Mouse (Mus musculus) kidney, embryonic 15.5 days (tissue): ENCODE measurements around the gene Fshr. TPM values are rescaled to one million over a fixed set of nuclear protein-coding genes. Genes with fewer than 3 reads are reported as not detected.

Experiments used
- ATAC-seq: fragments of 200-750 bp; cut with Nextera tagmentation; replicated peaks from 2 replicates; pipeline ENCODE4 v1.8.0; 2017; ENCODE audit warnings: moderate TSS enrichment; ENCODE audit not compliant: low FRiP score
- H3K27ac ChIP-seq: fragments of 300-500 bp; sonication (generic); 2 replicates; pipeline ENCODE4 v1.5.1; 2015; ENCODE audit warnings: mild to moderate bottlenecking, inconsistent platforms
- H3K27me3 ChIP-seq: fragments of 300-500 bp; sonication (generic); 2 replicates; pipeline ENCODE4 v1.6.1; 2015; ENCODE audit warnings: inconsistent platforms
- H3K36me3 ChIP-seq: fragments of 300-500 bp; sonication (generic); 2 replicates; pipeline ENCODE4 v1.6.1; 2015; ENCODE audit warnings: inconsistent platforms
- H3K4me1 ChIP-seq: fragments of 300-500 bp; sonication (generic); 2 replicates; pipeline ENCODE4 v1.6.1; 2015; ENCODE audit warnings: inconsistent platforms
- H3K4me2 ChIP-seq: fragments of 300-500 bp; sonication (generic); 2 replicates; pipeline ENCODE4 v1.6.1; 2015; ENCODE audit warnings: moderate library complexity, mild to moderate bottlenecking, inconsistent platforms
- H3K4me3 ChIP-seq: fragments of 300-500 bp; sonication (generic); replicated peaks from 2 replicates; pipeline ENCODE4 v1.5.1; 2015; ENCODE audit warnings: mild to moderate bottlenecking, inconsistent platforms
- H3K9ac ChIP-seq: fragments of 300-500 bp; sonication (generic); 2 replicates; pipeline ENCODE4 v1.6.1; 2015; ENCODE audit warnings: mild to moderate bottlenecking, inconsistent platforms
- H3K9me3 ChIP-seq: fragments of 300-500 bp; sonication (generic); replicated peaks from 2 replicates; pipeline ENCODE4 v1.6.1; 2016; ENCODE audit warnings: inconsistent platforms
- WGBS: fragments of 180-500 bp; shearing (Covaris S2); methylation state at CpG from one replicate; pipeline ENCODE4 v1.1.7; 2015; ENCODE audit warnings: mixed read lengths; 5-methylcytosine and 5-hydroxymethylcytosine counted together
- polyA plus RNA-seq: library from polyadenylated mRNA; unstranded; fragments of >200 nt; fragmentation: Nextera tagmentation; extraction: Ambion mirVana; gene quantifications from 2 replicates; pipeline ENCODE4 v1.2.1, GENCODE M21; 2015

The Fshr gene
- polyA plus RNA-seq, 1 experiment from 2014 or later: not detected

DNA sequence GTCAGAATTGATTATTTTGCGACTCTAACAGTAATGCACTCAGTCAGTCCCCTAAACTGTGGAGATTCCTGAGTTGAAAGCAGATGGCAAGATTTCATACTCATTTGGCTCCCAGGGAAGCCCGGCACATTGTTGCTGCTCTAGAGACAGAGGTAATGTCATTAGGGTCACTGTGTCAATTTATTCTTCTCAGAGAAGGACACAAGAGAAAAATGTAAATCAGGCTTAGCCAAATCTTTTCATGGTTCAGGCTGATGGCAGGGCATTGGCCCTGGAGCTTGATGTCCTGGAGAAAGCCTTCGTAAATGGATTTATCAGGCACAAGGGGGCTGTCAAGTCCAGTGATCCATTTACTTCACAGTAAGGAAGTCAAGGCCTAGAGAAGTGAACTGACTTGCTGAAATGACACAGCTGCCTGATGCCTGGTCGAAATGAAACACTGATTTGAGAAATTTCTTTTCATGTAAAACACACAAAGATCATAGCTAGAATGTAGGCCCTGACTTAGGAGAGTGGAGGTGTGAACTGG lies 262.3 kb downstream of the Fshr start:
- H3K4me2 ChIP-seq: no peak overlapping the region
- H3K27ac ChIP-seq: no peak overlapping the region
- no peaks in the 10 kb centered on the region for H3K9me3 ChIP-seq
- H3K27me3 ChIP-seq: no peaks in the 10 kb centered on the region
- H3K9ac ChIP-seq: no peak overlapping the region
- no peak overlapping the region for H3K4me3 ChIP-seq
- WGBS: 29% methylated on average over 4 of the region's 4 CpGs
- 0 out of 2 replicates have a peak, but pooled peaks cover 6% of the 10 kb centered on the region for H3K4me1 ChIP-seq
- ATAC-seq: no peak
- no peaks in the 10 kb centered on the region for H3K36me3 ChIP-seq

DNA sequence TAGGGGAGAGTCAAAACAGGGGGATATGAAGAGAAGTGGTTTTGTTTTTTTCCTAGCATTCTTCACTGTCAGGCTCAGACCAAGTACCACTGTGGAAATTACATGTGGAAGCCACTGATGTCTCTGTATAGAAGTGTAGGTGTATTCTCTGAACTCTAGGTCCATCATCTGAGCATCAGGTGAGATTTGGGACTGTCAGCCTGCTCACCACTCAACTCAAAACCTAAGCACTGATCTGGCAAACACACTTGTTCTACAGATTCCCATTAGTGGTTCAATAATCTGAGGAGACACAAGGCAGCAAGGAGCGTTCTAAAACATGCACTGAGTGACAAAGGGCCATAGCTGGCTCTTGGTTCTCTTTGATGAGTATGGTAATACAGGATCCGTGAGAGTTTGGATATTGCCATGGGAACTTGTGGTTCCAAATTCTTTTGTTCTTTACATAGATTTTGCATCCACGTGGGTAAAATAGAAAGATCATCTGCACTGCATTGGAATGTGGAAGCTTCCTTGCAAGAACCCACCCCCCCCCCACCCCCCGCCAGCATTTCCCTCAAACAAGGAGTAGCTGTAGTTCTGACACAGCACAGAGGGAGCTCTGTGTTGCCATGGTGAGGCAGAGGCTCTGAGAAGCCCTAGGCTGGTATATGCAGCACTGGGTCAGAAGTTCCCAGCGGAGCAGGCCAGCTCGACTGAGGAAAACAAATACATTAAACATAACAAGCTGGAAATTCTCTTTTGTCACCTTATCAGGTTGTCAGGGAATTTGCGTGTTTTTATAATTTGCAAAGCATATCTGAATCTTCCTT lies 262.9 kb downstream of the Fshr start:
- Histone ChIP-seq H3K27me3 (no peaks in the 10 kb centered on the region), H3K9ac (no peak overlapping the region), H3K9me3 (no peaks in the 10 kb centered on the region), H3K27ac (no peak overlapping the region), H3K36me3 (no peaks in the 10 kb centered on the region), H3K4me1 (0 out of 2 replicates have a peak, but pooled peaks cover 6% of the 10 kb centered on the region), H3K4me3 (no peak overlapping the region), H3K4me2 (no peak overlapping the region)
- 0 out of 2 replicates have a peak, but pooled peaks have one; percentile 49 for ATAC-seq
- 36% methylated on average over 7 of the region's 7 CpGs for WGBS

DNA sequence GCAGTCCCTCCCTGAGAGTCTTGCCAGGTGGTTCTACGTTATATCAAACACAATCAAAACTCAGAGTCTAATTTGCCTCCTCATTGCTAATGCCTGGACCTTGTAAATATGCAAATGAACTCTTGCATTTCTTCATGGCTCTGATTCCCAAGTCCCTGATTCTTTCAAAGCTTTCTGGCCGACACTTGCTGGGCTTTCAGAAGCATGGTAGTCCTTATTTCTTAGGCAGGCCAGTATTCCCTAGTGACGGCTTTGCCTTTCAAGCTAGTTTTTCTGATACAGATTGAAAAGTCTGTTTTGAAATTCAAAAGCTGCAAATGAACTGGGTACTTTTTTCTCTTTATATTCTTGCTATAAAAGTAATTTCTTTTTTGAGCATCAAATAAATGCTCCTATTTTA lies 263.5 kb downstream of the Fshr start:
- H3K36me3 ChIP-seq: no peaks in the 10 kb centered on the region
- H3K9me3 ChIP-seq: no peaks in the 10 kb centered on the region
- no peak overlapping the region for H3K4me2 ChIP-seq
- no peak overlapping the region for H3K27ac ChIP-seq
- no peaks in the 10 kb centered on the region for H3K27me3 ChIP-seq
- 0 out of 2 replicates have a peak, but pooled peaks cover 6% of the 10 kb centered on the region for H3K4me1 ChIP-seq
- 73% methylated on average over 3 of the region's 3 CpGs for WGBS
- no peak overlapping the region for H3K4me3 ChIP-seq
- no peak overlapping the region for H3K9ac ChIP-seq
- ATAC-seq: no peak
